Mouse (Mus musculus) thymus, postnatal 4 days (tissue): ENCODE measurements around the gene Kif24.

Experiments used
- DNase-seq: peaks from one replicate; pipeline ENCODE4 v3.0.0; 2021

Kif24 gene

GRCm38 (mm10) chr4:41464345-41465286, at the start of gene Kif24, which contains the start of gene Nudt2:
Gene Kif24, minus strand, starts transcription at chr4:41464887.
Gene Nudt2, plus strand, starts transcription at chr4:41465151.
- DNase-seq: peak; percentile 94

DNA sequence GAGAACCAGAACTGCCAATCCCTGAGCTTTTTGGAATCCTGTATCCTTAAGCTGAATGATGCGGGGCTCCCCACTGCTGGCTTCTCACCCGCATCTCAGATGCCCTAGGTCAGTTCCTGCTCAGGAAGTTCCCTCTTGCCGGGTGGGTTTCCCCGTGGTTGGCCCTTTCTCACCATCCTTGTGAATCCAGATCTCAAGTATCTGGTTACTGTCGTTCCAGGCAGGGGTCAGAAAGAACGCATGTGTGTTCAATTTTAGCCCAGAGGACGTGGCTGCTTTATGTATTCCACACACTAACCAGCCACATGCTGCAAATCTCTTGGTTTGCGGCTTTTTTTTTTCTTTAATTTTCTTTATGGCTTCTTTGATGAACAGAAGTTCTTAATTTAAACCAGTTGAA, 49.0 kb upstream of the Kif24 start:
- no peak for DNase-seq

DNA sequence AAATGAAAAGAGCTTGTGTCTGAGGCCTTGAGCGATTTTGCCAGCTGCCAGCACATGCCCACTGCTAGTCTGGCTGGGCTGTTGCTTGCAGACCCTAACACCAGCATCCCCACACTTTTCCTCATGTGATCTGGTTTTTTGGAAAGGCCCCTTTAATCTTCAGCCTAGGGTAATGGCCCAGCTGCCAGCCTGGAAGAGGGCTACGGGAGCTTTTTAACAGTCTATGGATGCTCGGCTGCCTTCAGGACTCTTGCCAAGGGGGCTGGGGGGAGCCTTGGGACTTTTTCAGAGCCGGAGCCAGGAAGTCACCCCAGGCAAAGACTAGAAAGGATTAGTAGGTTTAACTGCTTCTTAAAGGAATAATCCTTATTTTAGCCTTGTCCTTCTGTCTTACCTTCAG, 48.6 kb upstream of the Kif24 start:
- no peak for DNase-seq

- DNase-seq: no peak
Observed at GRCm38 (mm10) chr4:41507998-41508397, 43.3 kb upstream of the Kif24 start.

GRCm38 (mm10) chr4:41507326-41507924, 42.7 kb upstream of the Kif24 start:
- DNase-seq: no peak

DNA sequence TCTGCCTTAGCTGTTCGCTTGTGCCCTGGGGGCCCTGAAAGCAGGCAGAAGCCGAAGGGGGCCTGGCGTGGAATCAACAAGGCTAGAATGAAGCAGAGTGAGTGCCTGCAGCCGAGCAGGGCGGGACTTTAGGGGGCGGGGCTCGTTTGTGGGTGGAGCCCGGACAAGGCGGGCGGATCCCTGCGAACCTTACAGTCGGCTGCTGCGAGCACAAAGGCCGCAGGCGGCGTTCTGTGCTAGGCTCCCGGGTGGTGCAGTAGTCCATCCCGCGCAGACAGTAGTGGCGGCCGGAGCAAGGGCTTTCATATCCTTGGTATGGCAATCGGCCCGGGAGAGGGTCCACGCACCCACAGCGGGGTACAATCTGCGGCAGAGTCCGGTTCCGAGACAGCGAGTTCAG, 42.2 kb upstream of the Kif24 start:
- DNase-seq: peak; percentile 86

- peak; percentile 65 for DNase-seq
Observed at GRCm38 (mm10) chr4:41506156-41506555, 41.5 kb upstream of the Kif24 start.

DNA sequence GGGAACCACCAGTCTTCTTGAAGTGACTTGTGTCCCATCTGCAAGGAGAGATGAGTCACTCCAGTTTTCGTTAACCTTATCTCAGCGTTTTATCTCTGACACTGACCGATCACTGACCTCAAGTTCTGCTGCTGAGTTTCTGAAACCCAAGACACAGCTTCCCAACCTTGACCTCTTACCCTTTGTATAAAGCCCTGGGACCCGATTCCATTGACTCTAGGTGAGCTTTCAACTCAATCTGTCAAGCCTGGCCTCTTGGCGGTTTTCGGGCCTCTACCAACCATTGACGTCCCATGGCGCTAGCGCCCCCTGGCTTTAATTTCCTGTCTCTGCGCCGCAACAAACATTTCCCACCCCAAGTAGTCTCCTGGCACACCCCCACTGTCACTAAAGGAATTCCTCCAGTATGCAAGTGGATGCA, 40.5 kb upstream of the Kif24 start:
- DNase-seq: peak; percentile 33

- no peak for DNase-seq
Observed at GRCm38 (mm10) chr4:41504325-41504724, 39.6 kb upstream of the Kif24 start.

DNA sequence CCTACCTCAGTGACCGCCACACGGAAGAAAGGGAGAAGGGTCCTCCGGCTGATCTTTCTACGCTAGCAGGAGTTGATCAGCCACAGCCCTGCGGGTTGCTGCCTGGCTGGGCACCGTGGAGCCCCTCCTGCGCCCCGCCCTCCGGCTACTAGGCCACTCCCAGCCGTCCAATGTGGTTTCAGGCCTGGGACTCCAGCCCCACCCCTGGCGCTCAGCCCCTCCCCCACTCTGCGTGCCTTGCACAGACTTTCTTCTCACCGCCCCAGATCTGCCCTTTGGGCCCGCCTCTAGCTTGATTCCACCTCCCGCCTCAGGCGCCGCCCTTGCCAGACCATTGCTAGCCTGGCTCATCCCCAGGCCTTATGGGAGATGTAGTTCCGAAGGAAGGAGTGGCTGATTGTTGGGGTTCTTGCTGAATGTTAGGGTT, 38.3 kb upstream of the Kif24 start, which contains the start of gene AI464131:
Gene AI464131 (minus strand): TSS at position 91 of the 427 bp plus-strand sequence.
- DNase-seq: peak; percentile 79

GRCm38 (mm10) chr4:41502171-41502940, 37.7 kb upstream of the Kif24 start:
- no peak for DNase-seq

- DNase-seq: no peak
Observed at GRCm38 (mm10) chr4:41500787-41501186, 36.1 kb upstream of the Kif24 start.

- no peak for DNase-seq
Observed at GRCm38 (mm10) chr4:41499619-41500018, 34.9 kb upstream of the Kif24 start.

DNA sequence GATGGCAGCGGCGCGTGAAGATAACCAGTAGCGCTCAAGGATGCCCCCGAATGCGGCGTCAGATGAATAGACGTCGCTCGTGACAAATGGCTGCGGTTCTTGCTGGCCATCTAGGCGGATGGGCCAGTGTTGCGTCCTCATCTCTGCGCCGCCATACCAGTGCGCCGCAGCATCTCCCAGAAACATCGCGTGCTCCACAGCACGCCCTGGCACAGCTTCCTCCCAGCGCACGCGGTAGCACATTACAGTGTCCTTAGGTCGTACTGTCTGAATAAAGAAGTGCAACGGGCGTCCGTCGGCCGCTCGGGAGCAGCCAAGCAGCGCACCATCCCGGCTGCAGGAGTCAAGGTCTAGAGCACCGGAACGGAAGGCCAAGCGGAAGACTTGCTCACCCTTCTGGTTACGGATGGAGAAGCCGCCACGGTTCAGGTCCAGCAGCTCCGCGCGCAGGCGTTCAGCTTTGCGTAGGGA, 34.3 kb upstream of the Kif24 start:
- DNase-seq: peak; percentile 18

- DNase-seq: peak; percentile 15
Observed at GRCm38 (mm10) chr4:41497995-41498845, 33.5 kb upstream of the Kif24 start.

DNA sequence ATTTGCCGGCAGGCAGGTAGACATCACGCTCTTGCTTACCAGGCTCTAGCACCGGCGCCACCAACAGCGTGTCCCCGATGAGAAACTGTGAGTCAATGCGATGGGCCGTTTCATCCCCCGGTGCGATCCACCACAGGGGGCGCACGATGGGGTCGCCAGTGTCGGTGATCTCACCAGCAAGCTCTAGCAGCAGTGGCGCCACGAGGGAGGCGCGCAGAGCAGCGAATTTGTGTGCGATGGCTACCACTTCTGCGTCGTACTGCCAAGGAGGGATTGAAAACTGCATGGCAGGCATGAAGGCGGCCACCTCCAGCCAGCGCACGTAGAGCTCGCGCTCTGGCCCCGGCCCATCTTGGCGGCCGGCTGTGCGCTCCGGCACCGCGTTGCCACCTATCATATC, 32.9 kb upstream of the Kif24 start:
- DNase-seq: peak; percentile 81

DNA sequence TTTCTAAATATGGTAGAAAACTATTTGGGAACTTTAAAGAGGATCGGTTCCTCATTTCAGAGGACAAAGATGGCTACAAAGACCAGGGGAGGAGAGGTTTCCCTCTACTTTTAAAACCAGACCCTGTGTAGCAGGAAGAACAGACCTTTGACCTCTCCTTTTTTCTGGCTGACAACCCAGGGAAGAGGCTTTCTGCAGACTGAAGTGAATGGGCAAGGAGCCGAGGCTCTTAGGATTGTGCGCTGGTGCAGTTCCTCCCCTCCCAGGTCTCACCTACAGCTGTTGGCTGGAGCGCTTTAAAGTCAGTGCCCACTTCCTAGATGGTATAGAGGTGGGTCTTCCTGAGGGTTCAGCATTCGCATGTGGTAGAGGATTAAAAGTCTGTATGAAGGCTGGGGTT, 32.4 kb upstream of the Kif24 start:
- no peak for DNase-seq

DNA sequence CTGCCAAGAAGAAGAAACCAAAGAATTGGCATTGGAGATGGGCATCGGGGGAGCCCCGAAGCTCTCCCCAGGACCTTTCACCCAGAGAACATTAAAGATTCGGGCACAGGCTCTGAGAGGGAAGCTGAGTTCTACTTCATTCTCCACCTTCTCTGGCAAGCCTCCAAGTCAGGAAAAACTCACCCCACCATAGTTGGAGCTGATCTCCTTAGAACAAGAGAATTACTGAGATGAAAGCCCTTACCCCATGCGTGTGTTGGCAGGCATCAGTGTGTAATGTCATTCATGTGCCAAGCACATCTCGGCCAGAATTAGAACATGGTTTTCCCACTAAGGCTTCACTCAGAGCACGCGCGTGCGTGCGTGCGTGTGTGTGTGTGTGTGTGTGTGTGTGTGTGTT, 31.2 kb upstream of the Kif24 start:
- DNase-seq: no peak

DNA sequence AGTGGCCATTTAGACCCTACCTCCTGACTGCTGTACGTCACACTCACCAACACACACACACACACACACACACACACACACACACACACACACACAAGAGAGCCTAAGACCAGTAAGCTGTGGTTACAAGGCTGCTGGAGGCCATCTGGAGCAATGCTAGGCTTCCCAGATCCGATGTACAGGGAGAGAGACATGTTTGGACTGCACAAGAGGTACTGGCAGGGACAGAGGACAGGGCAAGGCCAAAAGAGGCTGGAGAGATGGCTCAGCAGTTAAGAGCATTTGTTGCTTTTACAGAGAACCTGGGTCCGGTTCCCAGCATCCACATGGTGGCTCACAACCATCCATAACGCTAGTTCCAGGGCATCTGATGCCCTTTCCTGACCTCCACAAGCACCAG, 30.4 kb upstream of the Kif24 start:
- DNase-seq: no peak

DNA sequence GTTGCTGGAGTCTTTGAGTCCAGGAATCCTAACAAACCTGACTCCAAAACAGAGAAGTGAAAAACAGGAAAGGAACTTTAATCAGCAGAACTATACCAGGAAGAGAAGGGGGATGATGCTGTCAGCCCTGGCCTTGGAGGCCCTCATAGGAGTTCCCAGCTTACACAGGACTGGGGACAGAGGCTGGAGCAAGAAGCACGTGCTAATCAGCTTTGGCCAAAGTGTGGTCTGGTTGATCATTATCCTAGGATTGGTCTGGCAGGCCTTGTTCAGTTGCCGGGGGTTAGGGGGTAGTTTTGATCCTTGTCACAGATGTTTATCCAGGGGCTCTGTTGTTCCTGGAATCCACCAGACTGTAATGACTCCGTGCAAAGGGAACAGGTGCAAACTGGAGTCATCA, 29.7 kb upstream of the Kif24 start:
- DNase-seq: no peak

- no peak for DNase-seq
Observed at GRCm38 (mm10) chr4:41493464-41494116, 28.9 kb upstream of the Kif24 start.

- no peak for DNase-seq
Observed at GRCm38 (mm10) chr4:41492951-41493350, 28.3 kb upstream of the Kif24 start.
